Mouse (Mus musculus) ovary, postnatal 36 days (tissue): ENCODE data around the gene Milr1.
"Not testable (repeated sequence)": the region's sequence is repeated elsewhere in the genome, so short reads cannot be mapped to it uniquely, and the experiment has no call there.

Experiments
- DNase-seq: peaks from one replicate; pipeline ENCODE4 v3.0.0; 2022; ENCODE audit warnings: low spot score, mixed read lengths

Gene Milr1

DNA sequence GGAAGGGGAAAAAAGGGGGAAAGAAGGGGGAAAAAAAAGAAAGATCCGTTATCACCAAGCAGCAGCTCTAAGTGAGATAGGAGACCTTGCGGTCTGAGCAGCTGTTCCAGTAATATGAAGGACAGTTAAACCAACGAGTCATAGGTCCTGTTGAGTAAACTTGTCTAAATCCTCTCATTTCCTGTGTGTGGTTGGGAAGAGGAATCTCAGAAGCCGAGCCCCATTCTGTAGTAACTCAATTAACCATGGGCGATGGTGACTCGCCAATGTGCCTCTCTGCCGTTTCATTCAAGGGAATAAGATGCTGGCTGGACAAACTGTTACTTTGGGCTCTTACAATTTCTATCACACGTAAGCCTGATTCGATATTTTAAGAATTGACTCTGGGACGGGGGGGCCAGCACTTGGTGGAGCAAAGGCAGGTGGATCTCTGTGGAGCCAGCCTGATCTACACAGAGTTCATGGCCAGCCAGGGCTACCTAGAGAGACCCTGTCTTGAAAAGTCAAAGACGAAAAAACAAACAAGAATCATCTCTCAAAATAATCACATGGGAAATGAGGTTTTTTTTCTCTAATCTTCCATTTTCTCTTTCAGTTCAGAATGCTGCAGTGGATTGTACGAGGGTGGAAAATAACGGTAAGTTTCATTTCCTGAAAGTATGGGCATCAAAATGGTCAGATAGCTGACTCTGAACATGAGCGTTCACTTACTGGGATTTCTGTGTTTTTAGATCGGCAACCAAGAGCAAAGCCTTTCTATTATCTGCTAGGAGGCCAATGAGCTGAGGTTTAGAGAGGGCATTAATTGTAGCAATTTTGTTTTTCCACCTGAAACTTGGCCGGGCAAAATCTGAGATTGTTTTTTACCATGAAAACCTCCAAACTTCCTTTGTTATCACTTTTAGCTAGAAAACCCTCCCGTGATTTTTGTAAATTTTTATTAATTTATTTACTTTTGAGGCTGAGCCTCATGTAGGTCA is at the start of gene Milr1:
Milr1 (plus strand) TSS at position 188 of the 980 bp plus-strand sequence.
- DNase-seq = no peak

DNA sequence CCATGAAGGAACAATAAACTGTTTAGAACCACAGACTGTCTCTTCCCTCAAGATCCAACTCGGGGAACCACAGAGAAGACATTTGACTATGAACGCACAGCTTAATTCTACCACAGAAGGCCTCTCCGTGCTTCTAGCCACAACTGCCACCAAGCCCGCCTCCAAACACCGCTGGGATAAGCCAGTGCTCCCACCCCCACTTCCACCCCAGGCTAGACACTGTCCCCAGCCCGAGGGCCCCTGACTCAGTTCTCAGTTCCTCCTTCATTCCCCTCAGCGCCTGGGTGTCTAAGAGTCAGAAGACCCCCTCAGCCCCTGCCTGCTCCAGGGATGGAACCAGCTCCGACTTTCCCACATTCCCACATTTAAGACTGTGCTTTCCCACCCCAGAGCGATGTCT is 49.4 kb upstream of the Milr1 start:
- no peak for DNase-seq

DNA sequence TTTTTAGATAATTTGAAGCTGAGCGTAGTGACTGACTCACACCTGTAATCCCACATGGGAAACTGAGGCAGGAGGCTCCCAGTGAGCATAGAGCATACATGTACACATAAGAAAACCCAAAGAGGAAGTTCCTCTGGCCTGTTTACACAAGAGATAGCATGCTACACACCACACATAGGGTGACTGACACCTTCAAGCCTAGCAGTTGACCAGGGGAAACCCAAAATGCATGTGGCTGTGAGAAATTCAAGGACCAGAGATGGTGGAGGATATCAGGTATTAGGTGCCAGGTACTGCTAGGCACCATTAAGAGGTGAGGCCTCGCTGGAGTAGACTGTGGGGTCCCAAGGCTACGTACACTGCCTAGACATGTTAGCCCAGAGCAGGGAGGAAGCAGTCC is 48.4 kb upstream of the Milr1 start:
- no peak for DNase-seq

DNA sequence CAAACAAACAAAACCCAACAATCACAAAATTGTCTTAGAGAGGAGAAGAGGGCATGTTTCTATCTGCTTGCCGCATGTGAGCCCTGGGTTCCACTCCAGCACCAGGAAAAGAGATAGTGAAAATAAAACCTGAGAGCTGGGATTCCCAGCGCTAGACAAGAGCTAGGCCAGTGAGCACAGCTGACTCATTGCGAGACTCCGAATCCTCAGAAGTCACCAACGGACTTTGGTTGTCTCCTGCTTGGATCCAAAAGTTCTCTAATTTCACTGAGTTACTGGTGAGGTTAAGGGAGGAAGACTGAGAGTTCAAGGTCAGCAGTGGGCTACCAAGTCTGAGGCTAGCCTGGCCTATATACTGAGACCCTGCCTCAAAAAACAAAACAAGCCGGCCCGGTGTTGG is 47.1 kb upstream of the Milr1 start:
- no peak for DNase-seq

DNA sequence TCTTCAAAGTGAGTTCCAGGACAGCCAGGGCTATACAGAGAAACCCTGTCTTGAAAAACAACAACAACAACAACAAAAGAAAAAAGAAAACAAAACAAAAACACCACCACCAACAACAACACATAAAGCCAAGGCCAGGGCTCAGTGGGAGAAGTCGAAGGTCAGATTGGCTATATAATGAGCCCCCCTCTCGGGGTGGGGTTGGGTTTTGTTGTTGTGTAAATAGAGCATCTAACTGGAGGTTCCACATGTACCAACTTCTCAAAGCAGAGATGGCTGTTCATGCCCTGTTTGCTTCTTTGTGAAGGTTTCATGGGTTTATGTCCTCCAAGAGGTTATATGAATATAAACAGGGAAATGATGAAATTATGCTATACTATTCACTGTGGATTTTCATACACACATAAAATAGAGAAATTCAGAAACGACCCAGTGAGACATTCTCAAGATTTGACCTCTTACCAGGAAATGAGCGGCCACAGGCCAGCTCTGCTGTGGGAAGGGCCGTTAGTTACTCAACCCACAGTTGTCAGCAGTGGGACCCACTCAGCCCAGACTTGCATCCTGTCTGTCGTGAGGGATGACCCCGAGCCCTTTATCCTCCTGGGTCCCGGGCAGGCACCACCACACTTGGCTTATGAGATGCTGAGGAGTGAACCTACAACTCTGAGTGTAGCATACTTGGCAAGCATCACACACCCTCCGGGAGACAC is 46.5 kb upstream of the Milr1 start:
- no peak for DNase-seq

DNA sequence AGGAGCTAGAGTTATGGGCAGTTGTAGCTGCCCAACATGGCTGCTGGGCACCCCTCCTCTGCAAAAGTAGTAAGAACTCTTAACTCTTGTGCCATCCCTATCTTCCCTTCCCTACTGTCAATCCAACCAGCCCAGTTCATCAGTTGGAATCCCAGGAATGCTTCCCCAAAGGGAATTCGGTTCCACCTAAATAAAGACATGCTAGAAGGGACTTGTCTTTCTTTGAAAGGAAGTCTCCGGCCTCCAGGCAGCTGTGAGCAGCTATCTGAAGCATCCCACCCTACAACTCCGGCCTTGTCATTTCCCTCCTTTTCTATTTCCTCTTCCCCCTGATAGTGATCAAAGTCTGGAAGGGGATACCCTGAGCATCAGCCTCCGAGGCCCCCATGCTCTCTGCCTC is 44.8 kb upstream of the Milr1 start:
- no peak for DNase-seq

DNA sequence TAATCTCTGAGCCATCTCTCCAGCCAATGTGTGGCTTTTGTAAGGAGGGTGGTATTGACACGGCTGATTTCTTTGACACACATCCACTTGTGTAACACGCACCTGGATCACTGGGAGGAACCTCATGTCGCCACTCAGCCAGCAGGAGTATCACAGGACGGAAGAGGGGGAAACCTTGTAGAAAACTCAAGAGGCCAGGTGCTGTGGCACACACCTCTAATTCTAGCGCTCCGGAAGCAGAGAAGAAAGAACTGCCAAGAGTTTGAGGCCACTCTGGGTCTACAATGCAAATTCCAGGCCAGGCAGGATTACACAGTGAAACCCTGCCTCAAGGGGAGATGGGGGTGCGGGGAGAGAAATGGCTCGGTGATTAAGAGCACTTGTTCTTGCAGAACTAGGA is 43.9 kb upstream of the Milr1 start:
- DNase-seq = no peak

DNA sequence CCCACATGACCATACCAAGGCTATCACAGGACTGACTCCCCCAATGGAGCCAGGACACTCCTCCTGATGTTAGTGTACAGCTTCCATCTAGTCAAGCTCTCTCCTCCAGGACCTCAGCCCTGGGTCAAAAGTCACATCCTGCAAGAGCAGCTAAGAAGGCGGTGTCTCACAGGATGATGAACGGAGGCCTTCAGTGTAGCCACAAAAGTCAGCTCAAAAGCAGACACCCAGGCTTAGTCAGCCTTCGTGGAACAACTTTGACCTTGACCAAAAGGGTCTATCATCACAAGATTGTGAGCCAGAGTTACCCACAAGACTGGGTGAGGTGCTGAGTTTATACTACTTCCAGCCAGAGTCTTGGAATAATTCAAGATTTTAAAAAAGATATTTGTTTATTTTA is 43.2 kb upstream of the Milr1 start:
- DNase-seq = no peak

DNA sequence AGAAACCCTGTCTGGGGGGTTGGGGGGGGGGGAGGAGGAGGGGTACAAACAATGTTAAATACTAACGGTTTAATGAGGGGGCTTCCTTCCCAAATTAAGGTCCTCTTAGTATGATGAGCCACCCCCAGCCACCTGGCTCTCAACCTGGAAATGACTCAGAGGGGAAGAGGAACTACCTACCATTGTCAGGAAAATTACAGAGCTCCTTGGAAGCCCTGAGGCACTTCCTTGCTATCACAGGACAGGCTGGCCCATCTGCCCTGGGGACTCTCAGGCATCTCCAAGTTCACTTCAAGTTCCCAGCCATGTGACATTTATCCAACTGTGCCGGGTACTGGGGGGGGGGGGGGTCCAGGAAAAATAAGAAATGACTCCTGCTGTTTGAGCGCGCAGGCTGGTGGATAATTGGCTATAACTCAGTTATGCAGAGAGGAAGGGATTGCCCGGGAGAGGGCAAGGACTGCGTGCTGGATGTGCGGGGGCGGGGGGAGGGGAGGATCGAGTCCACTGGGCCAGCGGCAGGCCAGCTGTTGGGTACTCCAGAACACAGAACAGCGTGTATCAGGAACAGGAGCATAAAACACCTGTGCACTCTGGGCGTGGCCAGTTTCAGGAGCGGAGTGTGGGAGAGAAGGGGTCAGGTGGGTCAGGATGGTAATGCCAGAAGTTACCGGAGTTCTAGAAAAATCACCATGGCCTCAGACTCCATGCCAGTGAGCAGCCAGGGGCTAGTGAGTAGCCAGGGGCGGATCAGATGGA is 41.6 kb upstream of the Milr1 start:
- DNase-seq = no peak

DNA sequence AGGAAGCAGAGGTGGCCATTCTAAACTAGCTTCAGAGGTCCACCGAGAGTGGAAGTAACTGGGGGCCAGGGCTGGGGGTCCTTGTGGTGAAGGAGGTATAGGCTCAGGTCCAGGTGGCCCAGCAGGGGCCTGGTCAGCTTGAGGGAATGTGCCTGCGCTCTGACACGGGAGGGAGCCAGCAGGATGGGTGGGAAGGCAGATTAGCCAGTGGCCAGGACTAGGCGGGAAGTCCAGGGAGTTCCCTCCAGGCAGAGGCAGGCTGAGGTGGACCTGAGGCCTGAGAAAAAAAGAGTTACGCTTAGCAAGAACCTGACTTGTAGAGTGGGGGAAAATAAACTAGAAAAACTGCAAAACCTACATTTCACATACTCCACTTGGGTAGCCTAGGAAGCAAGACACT is 40.2 kb upstream of the Milr1 start:
- no peak for DNase-seq

DNA sequence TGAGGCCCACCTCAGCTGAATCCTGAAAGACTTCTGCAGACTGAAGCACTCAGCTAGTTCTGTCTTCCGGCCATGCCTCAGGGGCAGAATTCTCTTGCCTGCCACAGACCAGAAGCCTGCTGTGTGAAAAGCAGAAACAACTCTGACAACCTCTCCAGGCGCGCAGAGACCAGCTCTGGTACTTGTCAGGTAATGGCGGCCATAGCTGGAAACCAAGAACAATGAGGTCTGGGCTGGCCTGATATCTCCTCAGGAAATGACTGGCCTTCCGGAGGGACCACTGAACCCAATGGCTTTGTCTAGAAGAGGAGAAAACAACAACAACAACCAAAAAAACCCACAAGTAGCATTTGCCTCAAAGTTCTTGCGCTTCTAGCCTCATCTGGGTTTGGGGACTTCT is 36.0 kb upstream of the Milr1 start:
- no peak for DNase-seq

DNA sequence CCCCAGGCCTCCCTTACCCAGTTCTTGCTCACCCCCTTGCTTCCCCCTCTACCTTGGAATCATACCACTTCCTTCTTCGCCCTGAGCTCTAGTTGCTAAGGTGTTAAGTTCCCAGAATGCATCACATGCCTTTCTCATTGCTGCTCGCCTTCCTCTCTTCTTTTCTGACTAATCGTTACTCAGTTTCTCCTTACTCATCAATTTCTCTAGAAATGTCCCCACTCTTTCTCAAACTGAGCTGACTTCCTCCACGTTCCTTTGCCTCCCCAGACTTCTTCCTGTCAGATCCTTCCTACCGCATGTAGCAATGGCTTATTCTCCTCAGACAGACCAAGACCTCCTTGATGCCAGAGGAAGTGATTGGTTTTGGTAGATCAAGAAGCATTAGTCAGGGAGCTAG is 34.5 kb upstream of the Milr1 start:
- DNase-seq = no peak

DNA sequence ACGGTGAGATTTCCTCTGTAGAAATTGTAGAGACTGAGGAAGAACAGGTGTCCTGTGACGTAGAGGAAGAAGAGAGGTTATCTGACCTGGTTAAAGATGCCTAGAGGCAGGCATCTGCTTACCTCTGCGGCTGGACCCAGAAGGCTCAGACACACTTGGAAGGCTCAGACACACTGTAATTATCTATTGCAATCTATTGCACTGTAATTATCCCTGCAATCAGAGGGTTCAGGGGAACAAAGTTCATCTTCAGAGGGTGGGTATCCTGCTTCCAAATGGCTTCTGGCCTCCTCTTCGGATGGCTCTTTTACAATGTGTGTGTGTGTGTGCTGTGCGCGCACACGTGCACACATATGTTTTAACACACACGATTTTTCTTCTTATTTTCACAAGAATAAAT is 30.6 kb upstream of the Milr1 start:
- no peak for DNase-seq

DNA sequence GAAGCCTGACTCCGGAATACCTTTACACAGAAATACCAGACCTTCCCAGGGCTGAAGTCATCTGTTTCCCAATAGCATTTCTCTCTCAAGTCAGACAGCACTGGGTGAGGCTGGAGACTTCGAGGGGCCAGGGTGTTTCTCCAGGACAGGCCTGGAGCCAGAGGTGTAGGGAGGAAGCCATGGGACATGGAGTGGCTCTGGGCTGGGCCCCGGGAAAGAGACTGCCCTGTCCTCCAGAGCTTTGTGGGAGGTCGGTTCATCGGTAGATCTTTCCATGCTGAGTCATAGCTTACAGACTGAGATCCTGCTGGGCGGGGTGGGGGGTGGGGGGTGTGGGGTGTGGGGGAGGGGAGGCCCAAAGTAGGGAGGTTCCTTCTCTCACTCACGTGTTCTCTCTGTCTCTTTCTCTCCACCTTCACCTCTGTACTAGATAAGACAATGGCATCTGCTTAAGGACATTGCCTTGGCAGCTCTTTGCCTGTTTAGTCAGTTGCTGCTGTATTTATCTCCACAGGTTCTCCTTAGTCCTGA is 28.1 kb upstream of the Milr1 start:
- peak; percentile 43 for DNase-seq

DNA sequence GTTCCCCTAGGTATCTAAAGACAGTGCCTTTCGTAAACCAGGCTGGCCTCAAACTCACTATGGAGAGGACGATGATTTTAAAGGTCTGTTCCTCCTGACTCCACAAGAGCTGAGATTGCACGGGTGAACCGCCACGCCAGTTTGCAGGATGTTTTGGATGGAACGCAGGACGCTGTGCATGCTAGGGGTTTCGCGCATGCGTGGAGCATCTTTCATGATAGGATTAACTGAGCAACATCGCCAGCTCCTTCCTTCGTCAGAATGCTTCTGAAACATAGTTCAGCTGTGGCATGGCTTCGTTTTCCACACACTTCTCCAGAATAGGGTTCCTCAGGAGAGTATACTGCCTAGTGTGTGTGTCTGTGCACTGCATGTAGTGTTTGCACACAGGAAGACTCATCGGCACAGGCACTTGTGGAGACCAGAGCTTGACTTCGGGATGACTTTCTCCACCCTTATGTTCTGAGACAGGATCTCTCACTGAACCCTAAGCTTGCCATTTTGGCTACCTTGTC is 27.4 kb upstream of the Milr1 start:
- no peak for DNase-seq

DNA sequence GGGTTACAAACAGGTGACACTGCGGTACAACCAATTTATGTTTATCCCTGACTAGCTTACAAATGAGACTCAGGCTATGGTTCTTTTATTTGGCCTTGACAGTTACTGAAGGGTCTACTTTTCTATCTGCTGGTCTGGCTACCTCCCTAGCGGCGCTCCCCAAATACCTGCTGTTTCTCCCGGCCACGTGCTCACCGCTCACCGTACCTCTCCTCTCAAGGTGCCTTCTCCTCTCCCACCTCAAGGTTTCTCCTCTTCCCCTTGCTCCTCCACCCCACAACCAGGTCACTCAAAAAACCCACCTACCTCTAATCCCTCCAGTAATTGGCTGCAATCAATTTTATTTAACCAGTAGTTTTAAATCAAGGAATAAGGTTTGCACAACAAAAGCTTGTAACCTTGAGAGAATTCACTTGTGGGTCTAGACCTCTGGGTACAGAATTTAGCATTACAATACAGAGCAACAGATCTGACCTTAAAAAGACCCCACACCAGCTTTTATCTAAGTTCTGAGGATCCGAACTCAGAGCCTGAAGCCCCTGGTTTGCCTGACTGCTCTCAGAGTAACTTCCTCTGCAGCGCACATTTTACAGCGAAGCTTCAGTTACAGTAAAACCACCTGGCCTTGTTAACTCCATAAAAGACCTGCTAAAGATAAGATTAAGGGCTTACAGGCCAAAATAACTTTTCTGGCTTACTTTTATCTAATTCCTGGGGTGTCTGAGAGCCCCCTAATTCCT is 26.7 kb upstream of the Milr1 start:
- DNase-seq = no peak

DNA sequence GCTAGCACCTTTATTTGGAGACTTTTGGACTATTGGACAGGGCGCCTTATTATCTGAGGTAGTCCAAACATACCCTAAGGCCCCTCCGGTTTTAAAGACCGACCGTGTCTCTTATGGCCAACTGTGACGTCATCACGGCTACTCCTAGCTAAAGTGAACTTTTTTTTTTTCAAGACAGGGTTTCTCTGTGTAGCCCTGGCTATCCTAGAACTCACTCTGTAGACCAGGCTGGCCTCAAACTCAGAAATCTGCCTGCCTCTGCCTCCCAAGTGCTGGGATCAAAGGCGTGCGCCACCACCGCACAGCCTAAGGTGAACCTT is 26.1 kb upstream of the Milr1 start:
- DNase-seq = not testable (repeated sequence)

DNA sequence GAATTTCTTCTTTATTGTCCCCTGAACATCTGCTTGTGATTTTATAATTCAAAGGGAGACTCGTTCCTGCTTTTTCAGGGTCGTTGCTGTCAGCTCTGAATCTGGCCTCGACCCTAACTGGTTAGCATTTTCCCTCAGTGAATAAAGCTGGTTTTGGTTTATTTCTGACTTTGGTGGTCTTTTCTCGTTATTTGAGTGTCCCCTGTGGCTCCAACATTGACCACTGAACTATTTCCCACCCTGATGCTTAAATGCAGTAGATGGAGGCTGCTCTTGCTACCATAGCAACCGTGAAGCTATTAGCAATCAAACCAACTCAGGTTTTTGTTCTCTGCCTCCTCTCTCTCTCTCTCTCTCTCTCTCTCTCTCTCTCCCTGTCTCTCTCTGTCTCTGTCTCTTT is 23.1 kb upstream of the Milr1 start:
- DNase-seq = no peak

DNA sequence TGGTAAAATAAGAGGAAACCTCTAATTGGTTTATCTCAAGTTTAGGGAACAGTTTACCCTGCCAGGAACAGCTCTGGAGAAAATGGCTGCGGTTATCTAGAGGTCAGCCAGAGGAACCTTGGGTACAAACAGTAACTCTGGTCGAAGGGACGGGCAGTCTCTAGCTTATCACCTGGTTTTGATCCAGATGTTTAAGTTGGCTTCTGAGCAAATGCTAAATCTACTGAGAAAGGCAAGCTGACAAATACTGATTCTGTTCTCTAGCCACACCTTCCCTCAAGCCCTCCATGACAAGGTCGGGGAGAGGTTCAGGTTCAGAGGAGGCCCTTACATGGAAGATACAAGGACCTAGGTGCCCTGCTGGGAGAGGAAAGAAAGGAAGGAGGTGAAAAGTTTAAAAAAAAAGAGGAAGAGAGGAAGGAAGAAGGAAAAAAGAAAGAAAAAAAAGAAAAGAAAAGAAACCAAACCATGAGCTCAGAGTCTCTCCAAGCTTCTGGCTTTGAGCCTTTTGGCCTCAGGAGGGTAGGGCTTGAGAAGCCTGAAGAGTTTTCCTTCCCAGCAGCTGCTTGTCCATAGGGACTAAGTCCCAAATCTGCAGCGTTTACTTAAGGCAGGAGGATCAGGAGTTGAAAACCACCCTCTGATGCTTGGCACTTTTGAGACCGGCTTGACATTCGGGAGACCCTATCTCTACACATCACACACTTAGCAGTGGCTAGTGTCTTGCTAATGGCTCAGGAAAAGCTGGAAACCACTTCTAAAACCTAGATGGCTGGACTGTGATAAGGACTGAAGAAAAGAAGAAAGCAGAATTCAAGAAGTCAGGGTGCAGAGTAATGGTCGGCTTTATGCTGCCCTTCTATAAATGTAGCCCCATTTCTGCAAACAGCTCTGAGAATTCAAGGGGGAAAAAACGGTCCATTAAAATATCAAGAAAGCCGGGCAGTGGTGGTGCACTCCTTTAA is 22.3 kb upstream of the Milr1 start:
- DNase-seq = no peak

DNA sequence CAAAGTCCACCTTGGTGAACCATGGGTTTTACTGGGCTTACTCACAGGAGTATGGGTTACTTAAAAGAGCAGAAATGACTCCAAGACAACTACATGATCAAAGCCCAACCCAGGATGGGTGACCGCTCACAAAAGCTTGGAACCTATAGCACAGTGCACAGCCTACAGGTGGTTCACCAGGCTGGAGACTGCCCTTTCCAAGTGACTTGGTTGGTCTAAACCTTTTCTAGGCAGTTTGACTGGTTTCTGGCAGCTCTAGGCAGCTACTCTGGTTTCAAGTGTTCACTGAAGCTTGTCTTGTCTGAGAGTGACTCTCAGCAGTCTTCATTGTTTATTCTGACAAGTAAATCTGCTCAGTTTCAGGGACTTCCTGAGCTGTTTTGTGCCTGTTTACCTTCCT is 21.4 kb upstream of the Milr1 start:
- DNase-seq = no peak
